Mouse (Mus musculus) hindbrain, embryonic 16.5 days (tissue): Measurements from ENCODE around the gene Olfr399. TPM values are rescaled to one million over a fixed set of nuclear protein-coding genes. Genes with fewer than 3 reads are reported as not detected.

Source experiments
- ATAC-seq: fragments of 200-750 bp; cut with Nextera tagmentation; 2 replicates; pipeline ENCODE4 v1.8.0; 2017; ENCODE audit warnings: moderate TSS enrichment, moderate library complexity
- H3K27ac ChIP-seq: fragments of 300-500 bp; sonication (generic); 2 replicates; pipeline ENCODE4 v1.5.1; 2014; ENCODE audit warnings: low read depth, mild to moderate bottlenecking, control low read depth, low read length, moderate library complexity
- H3K27me3 ChIP-seq: fragments of 300-500 bp; sonication (generic); replicated peaks from 2 replicates; pipeline ENCODE4 v1.6.1; 2014; ENCODE audit warnings: low read length; ENCODE audit not compliant: control insufficient read depth, insufficient read depth
- H3K36me3 ChIP-seq: fragments of 300-500 bp; sonication (generic); 2 replicates; pipeline ENCODE4 v1.6.1; 2014; ENCODE audit warnings: mild to moderate bottlenecking, low read length, moderate library complexity, mixed read lengths; ENCODE audit not compliant: control insufficient read depth, insufficient read depth
- H3K4me1 ChIP-seq: fragments of 300-500 bp; sonication (generic); 2 replicates; pipeline ENCODE4 v1.6.1; 2014; ENCODE audit warnings: low read depth, low read length; ENCODE audit not compliant: control insufficient read depth, insufficient read depth
- H3K4me2 ChIP-seq: fragments of 300-500 bp; sonication (generic); 2 replicates; pipeline ENCODE4 v1.6.1; 2014; ENCODE audit warnings: mild to moderate bottlenecking, low read length, control low read depth, moderate library complexity
- H3K4me3 ChIP-seq: fragments of 300-500 bp; sonication (generic); 2 replicates; pipeline ENCODE4 v1.5.1; 2014; ENCODE audit warnings: mild to moderate bottlenecking, low read length, control low read depth, moderate library complexity
- H3K9ac ChIP-seq: fragments of 300-500 bp; sonication (generic); 2 replicates; pipeline ENCODE4 v1.6.1; 2014; ENCODE audit warnings: low read depth, mild to moderate bottlenecking, control low read depth, low read length, moderate library complexity
- H3K9me3 ChIP-seq: fragments of 300-500 bp; sonication (generic); 2 replicates; pipeline ENCODE4 v1.6.1; 2014; ENCODE audit warnings: mild to moderate bottlenecking, low read length, moderate library complexity; ENCODE audit not compliant: control insufficient read depth
- WGBS: fragments of 180-500 bp; shearing (Covaris S2); extraction: QIAGEN DNeasy Blood & Tissue Kit; methylation state at CpG from one replicate; pipeline ENCODE4 v1.1.7; 2014; 5-methylcytosine and 5-hydroxymethylcytosine counted together
- polyA plus RNA-seq: library from polyadenylated mRNA; unstranded; fragments of >200 nt; fragmentation: Nextera tagmentation; extraction: Ambion mirVana; gene quantifications from 2 replicates; pipeline ENCODE4 v1.2.1, GENCODE M21; 2015

Gene Olfr399
- polyA plus RNA-seq, result not detected in 2 replicates

DNA sequence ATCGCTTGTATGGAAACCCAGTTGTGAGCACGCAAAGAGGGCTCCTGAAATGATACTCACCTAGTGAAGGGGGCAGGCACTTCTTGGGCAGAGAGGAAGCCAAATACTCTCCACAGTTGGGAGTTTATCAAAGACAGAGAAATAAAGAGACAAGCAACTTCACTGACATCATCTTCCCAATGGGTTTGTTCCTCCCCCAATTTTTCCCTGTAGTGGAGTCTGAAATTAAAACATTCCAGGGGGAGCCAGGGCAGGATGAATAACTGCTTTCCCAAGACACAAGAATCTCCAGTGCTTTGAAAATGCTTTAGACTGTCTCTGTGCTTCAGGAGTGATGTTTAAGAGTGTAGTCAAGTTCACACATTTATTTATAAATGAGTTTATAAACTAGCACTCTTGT is at the start of gene Olfr399, which contains the start of gene Olfr139:
TSS of gene Olfr399 (minus strand) at position 165 of the 400 bp plus-strand sequence.
TSS of gene Olfr139 (minus strand) at position 101 of the 400 bp plus-strand sequence.
- Histone ChIP-seq H3K27ac (no peak within 1 kb of the TSS), H3K27me3 (no peaks in the 10 kb centered on the region), H3K4me1 (no peaks in the 10 kb centered on the region), H3K9me3 (peaks cover 4% of the 10 kb centered on the region; the same call in 1 of the 2 replicates), H3K36me3 (no peaks in the 10 kb centered on the region), H3K4me3 (no peak within 1 kb of the TSS), H3K9ac (no peak within 1 kb of the TSS), H3K4me2 (no peak within 1 kb of the TSS)
- 77% methylated on average over 2 of the region's 2 CpGs for WGBS
- ATAC-seq, result no peak

DNA sequence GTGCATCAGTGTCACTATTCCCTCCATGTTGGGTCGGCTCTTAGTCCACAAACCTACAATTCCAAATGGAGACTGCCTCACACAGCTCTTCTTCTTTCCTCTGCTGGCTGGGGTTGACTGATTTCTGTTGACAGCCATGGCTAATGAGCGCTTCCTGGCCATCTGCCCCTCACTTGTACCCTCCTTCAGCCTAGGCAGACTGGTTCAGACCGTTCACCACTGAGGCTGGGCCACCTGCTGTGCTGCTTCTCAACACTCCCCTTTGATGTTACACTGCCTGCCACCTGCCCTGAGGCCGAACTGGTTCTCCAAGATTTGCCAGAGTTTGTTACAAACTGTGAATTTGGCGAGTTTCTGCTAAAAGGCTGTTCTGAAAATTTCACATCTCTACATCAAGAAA is 48.7 kb upstream of the Olfr399 start:
- Histone ChIP-seq H3K9me3 (peaks cover 8% of the 10 kb centered on the region), H3K36me3 (no peaks in the 10 kb centered on the region), H3K27me3 (no peaks in the 10 kb centered on the region), H3K4me1 (no peaks in the 10 kb centered on the region), H3K4me2 (no peak overlapping the region), H3K9ac (no peak overlapping the region), H3K4me3 (no peak overlapping the region), H3K27ac (no peak overlapping the region)
- WGBS, result 36% methylated on average over 5 of the region's 5 CpGs
- no peak for ATAC-seq

GRCm38 (mm10) chr11:74101507-74101906 is 45.1 kb upstream of the Olfr399 start:
- WGBS, result 63% methylated on average over 2 of the region's 2 CpGs
- Histone ChIP-seq H3K9ac (no peak overlapping the region), H3K27me3 (no peaks in the 10 kb centered on the region), H3K9me3 (peaks cover 3% of the 10 kb centered on the region; the same call in 1 of the 2 replicates), H3K4me3 (no peak overlapping the region), H3K4me1 (no peaks in the 10 kb centered on the region), H3K27ac (no peak overlapping the region), H3K4me2 (no peak overlapping the region), H3K36me3 (no peaks in the 10 kb centered on the region)
- ATAC-seq, result no peak

DNA sequence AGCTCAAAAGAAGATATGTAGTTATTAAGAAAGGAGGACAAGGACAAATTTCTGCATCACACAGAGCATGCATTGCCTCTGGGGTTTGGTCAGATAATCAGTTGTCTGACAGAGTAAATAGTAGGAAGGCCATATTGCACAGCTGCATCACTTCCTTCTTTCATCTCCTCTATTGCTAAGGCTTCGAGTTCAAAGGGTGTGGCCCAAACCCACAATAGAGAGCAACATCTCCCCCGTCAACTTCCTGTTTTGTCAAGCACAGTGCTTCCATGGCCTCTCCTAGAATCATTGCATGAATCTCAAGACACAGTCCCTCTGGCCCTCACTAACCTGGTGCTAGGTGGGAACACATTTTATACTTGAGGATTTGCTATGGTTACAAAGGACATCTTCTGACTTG is 44.3 kb upstream of the Olfr399 start:
- Histone ChIP-seq H3K36me3 (no peaks in the 10 kb centered on the region), H3K4me1 (no peaks in the 10 kb centered on the region), H3K4me2 (no peak overlapping the region), H3K4me3 (no peak overlapping the region), H3K9ac (no peak overlapping the region), H3K27ac (no peak overlapping the region), H3K9me3 (peaks cover 3% of the 10 kb centered on the region; the same call in 1 of the 2 replicates), H3K27me3 (no peaks in the 10 kb centered on the region)
- no peak for ATAC-seq
- WGBS, result 74% methylated on average over 2 of the region's 2 CpGs

DNA sequence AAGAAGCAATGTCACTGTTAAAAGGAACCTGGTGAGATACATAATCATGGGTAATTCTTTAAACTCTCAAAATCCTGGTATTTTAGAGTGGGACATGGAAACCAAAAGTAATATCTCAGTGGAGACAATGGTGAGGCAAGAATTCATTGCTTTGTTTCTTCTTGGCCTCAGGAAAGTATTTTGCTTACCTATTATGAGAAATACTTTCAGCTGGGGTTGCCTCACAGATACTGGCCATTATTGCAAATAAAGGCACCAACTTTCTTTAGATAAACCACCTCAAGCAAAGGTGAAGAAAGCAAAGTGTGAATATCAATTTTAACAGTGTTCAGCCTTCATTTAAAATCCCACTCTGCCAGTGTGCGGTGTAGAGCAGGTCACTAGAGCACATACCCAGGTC is 13.2 kb upstream of the Olfr399 start, which contains the start of gene Zfp616:
TSS of gene Zfp616 (plus strand) at position 301 of the 400 bp plus-strand sequence.
- Histone ChIP-seq H3K27ac (no peak within 1 kb of the TSS), H3K9me3 (peaks cover 4% of the 10 kb centered on the region; the same call in 1 of the 2 replicates), H3K9ac (no peak within 1 kb of the TSS), H3K36me3 (no peaks in the 10 kb centered on the region), H3K27me3 (no peaks in the 10 kb centered on the region), H3K4me1 (no peaks in the 10 kb centered on the region), H3K4me2 (no peak within 1 kb of the TSS), H3K4me3 (no peak within 1 kb of the TSS)
- 97% methylated on average over 1 of the region's 1 CpGs for WGBS
- no peak for ATAC-seq

DNA sequence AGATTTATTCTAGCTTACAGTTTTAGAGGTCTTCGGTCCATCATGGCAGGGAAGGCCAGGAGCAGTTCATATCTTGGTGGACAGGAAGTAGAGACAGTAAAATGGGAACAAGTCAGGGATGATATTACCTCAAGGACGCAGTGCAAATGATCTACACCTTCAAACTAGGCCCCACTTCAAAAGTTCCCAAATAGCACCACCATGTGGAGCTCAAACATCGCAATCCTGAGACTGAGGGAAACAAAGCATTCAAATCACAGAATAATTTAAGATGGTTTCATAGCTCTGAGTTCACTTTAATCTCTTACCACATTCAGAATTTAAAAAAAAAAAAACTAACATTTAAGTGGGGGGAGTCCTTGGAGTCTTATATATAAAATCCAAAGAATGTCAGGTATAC is 5.1 kb downstream of the Olfr399 start:
- H3K4me1 ChIP-seq, result no peaks in the 10 kb centered on the region
- H3K27ac ChIP-seq, result no peak overlapping the region
- no peaks in the 10 kb centered on the region for H3K36me3 ChIP-seq
- ATAC-seq, result no peak
- H3K4me3 ChIP-seq, result no peak overlapping the region
- no peaks in the 10 kb centered on the region for H3K9me3 ChIP-seq
- H3K27me3 ChIP-seq, result no peaks in the 10 kb centered on the region
- no peak overlapping the region for H3K4me2 ChIP-seq
- WGBS, result 72% methylated on average over 3 of the region's 3 CpGs
- H3K9ac ChIP-seq, result no peak overlapping the region

Other genes with a start within 250 kb of the Olfr399 start
- gene Olfr392, start 239.6 kb downstream of the Olfr399 start, polyA plus RNA-seq, result not detected in 2 replicates
- gene Olfr393, start 205.2 kb downstream of the Olfr399 start, polyA plus RNA-seq, result not detected in 2 replicates
- gene Olfr394, start 165.8 kb downstream of the Olfr399 start, polyA plus RNA-seq, result not detected in 2 replicates
- gene Olfr395, start 147.3 kb downstream of the Olfr399 start, polyA plus RNA-seq, result not detected in 2 replicates
- gene Olfr23, start 119.9 kb downstream of the Olfr399 start, polyA plus RNA-seq, result not detected in 2 replicates
- gene Olfr397, start 95.8 kb downstream of the Olfr399 start, polyA plus RNA-seq, result not detected in 2 replicates
- gene Olfr398, start 66.2 kb downstream of the Olfr399 start, polyA plus RNA-seq, result not detected in 2 replicates
- gene Olfr139, start 64 bp downstream of the Olfr399 start, polyA plus RNA-seq, result not detected in 2 replicates
- gene Zfp616, start 13.3 kb upstream of the Olfr399 start, polyA plus RNA-seq, result not detected in 2 replicates
- not detected in 2 replicates for gene Olfr401, start 57.1 kb upstream of the Olfr399 start, polyA plus RNA-seq
- gene Olfr402, start 96.9 kb upstream of the Olfr399 start, polyA plus RNA-seq, result not detected in 2 replicates
- not detected in 2 replicates for gene Olfr403, start 129.6 kb upstream of the Olfr399 start, polyA plus RNA-seq
- not detected in 2 replicates for gene Olfr43, start 154.8 kb upstream of the Olfr399 start, polyA plus RNA-seq
- not detected in 2 replicates for gene Olfr406, start 203.2 kb upstream of the Olfr399 start, polyA plus RNA-seq
- gene Olfr59, start 227.1 kb upstream of the Olfr399 start, polyA plus RNA-seq, result not detected in 2 replicates